Mouse (Mus musculus): ENCODE measurements around the gene Ube2l6.
A peak's percentile ranks its signal among the peaks of the same experiment; 100 is the strongest.

DNA sequence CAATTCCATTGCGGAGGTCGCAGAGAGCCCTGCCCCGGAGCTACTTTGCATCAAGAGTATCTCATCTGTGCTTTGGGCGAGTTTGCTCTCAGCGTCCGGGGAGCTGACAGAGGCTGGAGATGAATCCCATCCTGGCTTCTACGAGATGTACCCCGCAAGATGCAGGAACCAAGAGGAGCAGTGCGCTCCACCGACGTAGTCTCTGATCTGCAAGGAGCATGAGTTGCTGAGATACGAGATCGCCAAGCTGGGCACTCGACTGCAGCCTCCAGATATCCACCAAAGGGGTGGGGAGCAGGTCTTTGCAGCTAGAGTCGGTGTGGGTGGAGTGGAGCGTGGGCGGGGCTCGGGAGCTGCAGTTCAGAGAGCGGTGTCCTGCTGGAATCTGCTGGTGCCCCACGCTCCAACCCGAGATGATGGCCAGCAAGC lies at the start of gene Ube2l6:
- TF ChIP-seq POLR2A (IDR thresholded peaks at IDR 0.05; ENCODE audit: borderline replicate concordance, low read depth, low read length) (0 out of 2 replicates have a peak, but pooled peaks have one; percentile 2), CTCF (IDR thresholded peaks at IDR 0.05; ENCODE audit: low read depth, low read length) (no peak)

Measured in bone marrow macrophage, adult 2 months (primary cell).